Mouse (Mus musculus): ENCODE results near the gene Flt3l. TPM values are rescaled to one million over a fixed set of nuclear protein-coding genes. Genes with fewer than 3 reads are reported as not detected.
A peak's percentile ranks its signal among the peaks of the same experiment; 100 is the strongest.
"Not testable (repeated sequence)": the region's sequence is repeated elsewhere in the genome, so short reads cannot be mapped to it uniquely, and the experiment has no call there.

Gene Flt3l
- total RNA-seq, 2 experiments from 2014 or later, result 1.8 to 3.0 TPM

DNA sequence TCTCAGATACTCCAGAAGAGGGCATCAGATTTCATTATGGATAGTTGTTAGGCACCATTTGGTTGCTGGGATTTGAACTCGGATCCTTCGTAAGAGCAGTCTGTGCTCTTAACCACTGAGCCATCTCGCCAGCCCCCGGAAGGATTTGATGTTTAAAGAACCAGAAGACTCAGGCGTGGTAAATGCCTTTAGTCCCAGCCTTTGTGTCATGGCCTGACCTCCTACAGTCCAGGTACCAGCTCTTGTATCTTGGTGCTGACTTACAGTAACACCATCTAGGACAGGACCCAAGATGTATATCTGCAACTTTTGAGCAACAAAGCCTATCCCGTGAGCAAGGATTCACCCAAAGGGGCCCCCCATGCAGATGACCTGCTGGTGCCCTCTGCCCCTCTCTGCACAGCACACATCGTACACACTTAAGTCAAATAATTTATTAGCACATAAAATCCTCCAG is 11.1 kb downstream of the Flt3l start:
- no peak for DNase-seq (ENCODE audit: low spot score)

DNA sequence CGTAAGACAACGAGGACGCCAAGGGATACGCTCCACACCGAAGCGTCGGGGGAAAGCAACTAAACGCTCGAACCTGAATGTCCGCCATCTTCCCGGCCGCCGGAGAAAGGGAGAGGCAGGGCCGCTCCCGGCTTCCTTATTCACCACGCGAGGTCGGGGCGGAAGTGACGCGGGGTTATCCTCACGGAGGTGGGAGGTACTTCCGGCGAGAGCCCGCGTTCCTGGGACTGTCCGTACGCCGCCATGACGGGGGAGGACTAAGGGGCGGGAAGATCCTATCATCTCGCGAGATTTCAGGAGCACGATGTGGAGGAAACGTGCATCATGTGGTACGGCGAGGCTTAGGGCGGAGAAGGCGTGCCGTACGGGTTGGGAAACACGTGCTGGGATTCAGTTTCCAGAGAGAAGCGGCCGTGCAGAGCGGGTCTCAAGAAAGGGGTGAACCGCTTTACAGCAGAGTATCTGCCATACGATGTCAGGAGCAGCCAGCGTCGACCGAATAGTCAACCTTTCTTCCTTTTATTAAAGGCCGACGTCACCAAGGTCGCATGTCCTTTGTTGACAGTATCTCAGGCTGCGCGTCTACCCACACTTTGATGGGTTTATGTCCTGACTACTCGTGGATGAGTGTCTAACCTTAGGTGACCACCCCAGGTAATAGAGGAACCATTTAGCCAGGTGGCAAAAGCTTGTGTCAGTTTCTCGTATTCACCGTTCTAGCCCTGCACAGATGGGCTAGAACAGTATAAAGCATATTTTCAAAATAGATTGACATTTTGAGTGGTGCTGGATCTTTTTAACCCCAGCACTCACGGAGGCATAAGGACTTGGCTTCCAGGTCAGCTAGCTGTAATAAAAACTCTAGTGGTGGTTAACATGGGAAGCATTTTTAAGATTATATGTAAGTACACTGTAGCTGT is 11.7 kb downstream of the Flt3l start, which contains the start of gene Rps11:
Gene Rps11, minus strand, starts transcription at position 216 of the 920 bp plus-strand sequence.
- DNase-seq (ENCODE audit: low spot score), result peak; percentile 100

DNA sequence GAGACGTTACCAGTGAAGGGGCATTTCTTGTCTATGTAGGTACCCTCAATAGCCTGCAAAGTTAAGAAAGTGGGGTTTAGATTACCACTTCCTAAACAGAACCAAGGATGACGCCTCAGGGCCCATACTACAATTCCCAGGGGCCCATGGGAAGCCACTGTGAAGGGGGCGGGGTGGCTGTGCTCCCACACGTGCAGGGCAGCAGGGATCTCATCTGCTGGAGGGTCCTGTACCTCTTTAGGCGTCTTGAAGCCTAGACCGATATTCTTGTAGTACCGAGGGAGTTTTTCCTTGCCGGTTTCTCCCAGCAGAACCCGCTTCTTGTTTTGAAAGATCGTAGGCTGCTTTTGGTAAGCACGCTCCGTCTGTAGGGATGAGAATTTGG is 13.1 kb downstream of the Flt3l start:
- no peak for DNase-seq (ENCODE audit: low spot score)

DNA sequence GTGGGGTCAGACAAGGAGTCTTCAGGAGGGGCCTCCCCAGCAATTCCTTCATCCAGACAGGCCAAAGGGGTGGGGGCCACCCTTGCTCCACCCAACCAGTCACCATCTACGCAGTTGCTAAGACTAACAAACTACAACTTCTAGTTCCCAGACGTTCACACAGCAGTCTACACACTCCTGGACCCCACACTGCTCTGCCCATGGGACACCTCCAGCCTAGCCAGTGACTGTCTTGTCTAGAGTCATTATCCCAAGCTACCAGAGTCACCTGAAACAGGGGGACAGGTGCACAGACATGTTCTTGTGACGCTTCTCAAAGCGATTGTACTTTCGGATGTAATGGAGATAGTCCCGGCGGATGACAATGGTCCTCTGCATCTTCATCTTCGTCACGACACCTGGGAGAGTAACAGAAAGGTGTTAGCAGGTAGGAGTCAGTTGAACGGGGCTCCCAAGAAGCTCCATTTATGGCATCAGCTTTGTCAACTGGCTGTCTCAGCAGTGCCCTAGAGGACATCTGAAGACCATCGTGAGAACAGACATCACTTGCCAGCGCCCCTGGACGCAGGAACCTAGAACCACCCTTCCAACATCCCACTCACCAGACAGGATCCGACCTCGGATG is 13.6 kb downstream of the Flt3l start:
- no peak for DNase-seq (ENCODE audit: low spot score)

DNA sequence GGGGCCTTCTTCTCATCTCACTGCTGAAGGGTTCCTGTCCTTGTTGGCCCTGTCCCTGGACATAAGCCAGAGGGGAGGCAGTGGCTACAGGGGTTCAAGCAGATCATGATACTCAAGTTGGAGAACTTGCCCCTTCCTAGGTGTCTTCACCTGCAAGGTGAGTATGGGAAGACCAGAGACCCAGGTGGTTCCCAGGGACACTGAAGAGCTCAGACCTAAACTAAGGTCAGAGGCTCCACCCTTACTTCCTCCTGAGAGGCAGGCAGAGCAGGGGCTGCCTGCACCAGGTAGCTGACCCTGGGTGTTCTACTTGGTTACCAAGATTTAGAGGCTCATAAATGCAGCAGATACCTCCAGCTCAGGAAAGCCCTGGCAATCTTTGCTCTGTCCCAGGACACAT is 14.3 kb downstream of the Flt3l start:
- no peak for DNase-seq (ENCODE audit: low spot score)

DNA sequence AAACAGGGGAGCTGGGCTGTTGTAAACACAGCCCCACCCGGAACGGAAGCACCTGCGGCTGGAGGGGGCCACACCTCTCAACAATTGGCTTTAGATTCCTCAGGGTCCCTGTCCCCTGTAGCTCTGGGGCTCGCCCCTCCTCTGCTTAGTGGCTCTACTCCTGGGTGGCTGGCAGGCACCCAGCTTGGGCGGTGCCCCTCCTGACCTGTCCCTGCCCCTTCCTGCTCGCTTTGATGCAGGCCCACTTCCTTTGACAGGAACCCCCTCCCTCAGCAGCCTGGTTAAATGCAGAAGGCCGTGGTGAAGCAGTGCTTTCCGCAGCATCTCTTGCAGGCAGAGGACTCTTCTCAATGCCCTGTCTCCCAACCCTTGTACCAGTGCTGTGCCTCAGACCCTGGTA is 14.8 kb downstream of the Flt3l start:
- DNase-seq (ENCODE audit: low spot score), result peak; percentile 38

DNA sequence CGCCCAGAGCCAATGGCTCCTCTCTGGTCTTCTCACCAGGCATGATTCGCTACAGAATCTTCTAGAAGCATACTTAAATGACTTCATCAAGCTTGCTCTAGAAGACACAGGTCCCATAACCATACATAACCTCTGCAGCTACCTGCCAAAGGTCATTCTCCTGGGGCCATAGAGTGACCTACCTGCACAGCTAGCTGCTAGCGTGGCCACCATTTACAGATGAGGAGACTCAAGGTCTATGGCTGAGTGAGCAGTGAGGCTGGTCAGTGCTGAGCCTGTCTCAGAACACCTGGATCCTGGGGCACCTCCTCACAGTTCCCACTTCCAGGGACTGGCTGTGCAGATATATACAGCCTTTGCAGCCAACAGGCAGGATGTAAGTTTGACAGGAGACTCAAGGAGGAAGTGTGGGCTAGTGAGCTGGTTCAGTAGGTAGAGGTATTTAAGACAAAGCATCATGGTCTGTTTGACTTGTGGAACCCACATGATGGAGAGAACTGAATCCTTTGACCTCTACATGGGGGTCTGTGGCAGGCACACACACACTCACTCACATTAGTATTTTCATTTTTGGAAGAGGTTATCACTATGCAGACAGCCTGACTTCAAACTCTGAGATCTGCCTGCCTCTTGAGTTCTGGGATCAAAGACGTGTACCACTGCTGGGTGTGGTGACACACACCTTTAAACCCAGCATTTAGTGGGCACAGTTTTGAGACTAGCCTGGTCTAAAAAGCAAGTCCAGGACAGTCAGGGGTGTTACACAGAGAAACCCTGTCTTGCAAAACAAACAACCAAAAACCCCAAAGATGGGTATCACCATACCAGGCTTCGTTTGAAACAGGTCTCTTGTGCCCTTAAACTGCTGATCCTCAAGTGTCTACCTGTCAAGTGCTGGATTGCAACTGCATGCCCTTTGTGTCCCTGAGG is 16.2 kb downstream of the Flt3l start:
- DNase-seq (ENCODE audit: low spot score), result no peak

DNA sequence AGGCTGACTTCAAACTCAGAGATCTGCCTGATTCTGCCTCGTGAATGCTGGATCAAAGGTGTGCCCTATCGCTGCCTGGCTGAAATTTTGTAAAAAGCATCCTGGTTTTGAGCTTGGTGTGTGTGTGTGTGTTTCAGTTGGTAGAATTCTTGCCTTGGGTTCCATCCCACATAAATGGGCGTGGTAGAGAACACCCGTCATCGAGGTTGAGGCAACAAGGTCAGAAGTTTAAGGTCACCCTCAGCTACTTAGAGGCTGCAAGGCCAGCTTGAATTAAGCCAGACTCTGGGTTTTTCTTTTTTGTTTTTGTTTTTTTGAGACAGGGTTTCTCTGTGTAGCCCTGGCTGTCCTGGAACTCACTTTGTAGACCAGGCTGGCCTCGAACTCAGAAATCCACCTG is 17.9 kb downstream of the Flt3l start:
- DNase-seq (ENCODE audit: low spot score), result no peak

DNA sequence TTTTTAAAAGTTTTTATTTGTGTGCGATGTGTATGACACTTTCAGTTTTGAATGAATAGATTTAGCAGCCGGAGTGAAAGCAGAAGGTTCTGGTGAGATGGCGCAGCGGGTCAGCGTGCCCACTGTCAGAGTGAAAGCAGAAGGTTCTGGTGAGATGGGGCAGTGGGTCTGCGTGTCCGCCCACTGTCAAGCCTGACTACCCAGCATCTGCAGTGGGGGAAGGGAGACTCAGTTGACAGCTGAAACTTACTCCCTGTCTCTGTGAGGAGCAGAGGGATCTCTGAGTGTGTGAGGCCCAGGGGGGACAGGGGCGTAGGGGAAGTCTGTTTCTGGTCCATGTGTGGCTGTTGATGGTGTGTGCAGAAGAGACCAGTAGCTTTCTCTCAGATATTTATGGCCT is 18.7 kb downstream of the Flt3l start:
- DNase-seq (ENCODE audit: low spot score), result no peak

DNA sequence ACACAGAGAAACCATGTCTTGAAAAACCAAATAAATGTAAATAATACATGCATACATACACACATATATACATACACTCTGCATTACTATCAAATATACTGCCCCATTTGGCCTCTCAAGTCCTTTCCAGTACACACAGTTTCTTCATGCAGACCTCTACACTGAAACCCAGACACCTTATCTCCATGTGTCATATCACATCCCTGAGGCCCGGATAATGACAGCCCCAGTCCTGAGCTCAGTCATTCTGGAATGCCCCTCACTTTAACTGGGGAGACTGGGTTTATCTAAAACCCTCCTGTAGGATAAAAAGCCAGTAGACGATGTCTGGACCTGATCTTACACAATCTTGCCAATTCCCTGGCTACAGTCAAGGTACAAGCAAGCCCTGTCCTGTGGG is 22.8 kb downstream of the Flt3l start:
- DNase-seq (ENCODE audit: low spot score), result no peak

DNA sequence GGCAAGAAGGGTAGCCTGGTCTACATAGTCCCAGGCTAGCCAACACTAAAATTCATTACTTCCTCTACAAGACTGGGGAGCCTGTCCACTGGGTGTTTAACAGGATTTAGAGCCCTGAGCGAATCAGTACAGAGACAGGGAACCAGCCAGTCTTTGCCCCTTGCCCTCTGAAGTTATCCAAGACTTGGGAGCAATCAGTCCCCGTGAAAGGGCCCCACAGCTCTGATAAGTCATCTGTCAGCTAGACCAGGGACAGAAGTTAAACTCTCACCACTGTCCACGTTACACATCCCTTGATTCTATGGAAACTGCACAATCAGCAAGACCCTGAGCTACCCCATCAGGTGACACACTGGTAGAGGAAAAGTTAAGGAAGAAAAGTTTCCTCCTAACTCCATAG is 23.7 kb downstream of the Flt3l start:
- DNase-seq (ENCODE audit: low spot score), result no peak

DNA sequence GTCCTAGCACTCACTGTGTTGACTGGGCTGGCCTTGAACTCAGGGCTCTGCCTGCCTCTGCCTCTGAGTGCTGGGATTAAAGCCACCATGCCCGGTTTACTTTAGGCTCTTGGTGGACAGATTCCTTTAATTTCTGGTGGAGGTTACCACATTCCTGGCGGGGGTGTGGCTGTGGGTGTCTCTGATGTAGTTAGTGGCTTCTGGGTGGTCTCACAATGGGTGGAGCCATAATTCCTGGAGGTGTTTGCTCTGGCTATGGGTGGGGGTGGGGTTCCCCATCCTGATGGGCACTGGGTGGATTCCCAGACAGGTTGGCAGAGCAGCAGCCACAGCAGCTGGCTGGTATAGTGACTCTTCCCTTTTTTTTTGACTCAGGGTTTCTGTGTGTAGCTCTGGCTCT is 24.3 kb downstream of the Flt3l start:
- DNase-seq (ENCODE audit: low spot score), result no peak

DNA sequence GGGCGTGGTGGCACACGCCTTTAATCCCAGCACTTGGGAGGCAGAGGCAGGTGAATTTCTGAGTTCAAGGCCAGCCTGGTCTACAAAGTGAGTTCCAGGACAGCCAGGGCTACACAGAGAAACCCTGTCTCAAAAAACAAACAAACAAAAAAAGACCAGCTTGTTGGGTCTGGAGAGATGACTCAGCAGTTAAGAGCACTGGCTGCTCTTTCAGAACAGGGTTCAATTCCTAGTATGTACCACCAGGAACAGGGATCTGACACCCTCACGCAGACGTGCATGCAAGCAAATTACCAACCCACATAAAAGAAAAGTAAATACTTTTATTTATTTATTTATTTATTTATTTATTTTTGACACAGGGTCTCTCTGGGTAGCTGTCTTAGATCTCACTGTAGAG is 26.1 kb downstream of the Flt3l start:
- DNase-seq (ENCODE audit: low spot score), result not testable (repeated sequence)

DNA sequence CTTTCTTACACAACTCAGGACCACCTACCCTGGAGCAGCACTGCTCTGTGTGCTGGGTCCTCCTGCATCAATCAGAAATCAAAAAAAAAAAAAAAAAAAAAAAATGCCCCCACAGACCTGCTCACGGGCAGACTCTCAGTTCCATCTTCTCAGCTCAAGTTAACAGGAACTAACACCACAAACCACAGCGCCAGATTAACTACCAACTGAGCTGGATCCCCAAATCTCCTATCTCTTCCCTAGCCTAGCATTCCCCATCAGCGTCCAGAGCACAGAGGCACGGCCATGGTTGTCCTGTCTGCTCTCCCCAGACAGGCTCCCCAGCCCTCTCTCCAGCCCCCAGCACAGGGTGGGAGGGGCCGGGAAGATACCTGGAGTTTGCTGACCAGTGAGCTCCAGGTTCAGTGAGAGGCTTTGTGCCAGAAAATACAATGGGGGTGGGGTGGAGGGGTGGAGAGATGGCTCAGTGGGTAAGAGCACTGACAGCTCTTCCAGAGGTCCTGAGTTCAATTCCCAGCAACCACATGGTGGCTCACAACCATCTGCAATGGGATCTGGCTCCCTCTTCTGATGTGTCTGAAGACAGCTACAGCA is 29.1 kb downstream of the Flt3l start:
- DNase-seq (ENCODE audit: low spot score), result no peak

DNA sequence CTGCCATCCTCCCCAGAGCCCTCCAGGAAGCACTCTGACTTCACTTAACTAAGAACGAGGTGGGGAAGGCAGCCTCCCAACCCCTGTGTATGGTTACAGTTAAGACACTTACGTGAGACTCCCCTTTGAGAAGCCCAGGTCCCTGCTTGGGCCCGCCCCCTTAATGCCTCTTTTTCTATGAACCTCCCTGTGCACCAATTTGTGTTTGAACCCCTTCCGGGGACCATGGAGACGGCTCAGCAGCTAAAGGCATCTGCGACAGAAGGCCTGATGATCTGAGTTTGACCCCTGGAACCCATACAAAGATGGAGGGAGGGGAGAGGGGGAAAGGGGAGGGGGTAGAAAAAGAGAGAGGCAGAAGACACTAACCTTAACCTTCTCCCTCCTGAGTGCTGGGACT is 29.8 kb downstream of the Flt3l start:
- DNase-seq (ENCODE audit: low spot score), result no peak

DNA sequence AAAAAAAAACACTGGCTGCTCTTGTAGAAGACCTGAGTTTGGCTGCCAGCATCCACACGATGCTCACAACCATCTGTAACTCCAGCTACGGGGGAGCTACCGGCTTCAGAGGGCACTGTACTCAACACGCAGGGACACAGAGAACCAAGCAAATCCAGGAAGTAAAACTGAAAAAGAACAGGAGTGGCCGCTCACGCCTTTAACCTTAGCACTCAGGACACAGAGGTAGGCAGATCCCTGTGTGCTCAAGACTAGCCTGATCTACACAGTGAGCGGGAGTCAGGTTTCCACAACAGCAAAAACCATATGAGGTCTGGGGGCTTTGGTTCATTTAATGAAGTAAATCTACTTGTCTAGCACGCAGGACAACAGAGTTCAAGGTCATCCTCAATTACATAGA is 30.7 kb downstream of the Flt3l start:
- DNase-seq (ENCODE audit: low spot score), result no peak

DNA sequence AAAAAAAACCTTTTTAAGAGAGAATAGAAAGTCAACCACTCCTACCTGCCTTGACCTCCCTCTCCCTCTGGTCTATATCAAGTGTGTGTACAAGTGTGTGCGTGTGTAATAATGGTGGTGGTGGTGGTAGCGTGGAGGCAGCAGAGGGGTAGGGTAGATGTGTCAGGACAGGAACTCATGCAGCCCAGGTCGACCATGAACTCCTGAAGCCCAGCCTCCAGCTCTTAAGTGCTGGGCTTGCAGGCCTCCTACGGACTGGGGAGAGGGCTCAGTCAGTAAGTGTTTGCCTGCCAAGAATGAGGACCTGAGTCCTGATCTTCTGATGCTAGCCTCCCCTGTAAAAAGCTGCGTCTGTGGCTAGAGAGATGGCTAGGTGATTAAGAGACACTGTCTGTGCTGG is 31.3 kb downstream of the Flt3l start:
- no peak for DNase-seq (ENCODE audit: low spot score)

DNA sequence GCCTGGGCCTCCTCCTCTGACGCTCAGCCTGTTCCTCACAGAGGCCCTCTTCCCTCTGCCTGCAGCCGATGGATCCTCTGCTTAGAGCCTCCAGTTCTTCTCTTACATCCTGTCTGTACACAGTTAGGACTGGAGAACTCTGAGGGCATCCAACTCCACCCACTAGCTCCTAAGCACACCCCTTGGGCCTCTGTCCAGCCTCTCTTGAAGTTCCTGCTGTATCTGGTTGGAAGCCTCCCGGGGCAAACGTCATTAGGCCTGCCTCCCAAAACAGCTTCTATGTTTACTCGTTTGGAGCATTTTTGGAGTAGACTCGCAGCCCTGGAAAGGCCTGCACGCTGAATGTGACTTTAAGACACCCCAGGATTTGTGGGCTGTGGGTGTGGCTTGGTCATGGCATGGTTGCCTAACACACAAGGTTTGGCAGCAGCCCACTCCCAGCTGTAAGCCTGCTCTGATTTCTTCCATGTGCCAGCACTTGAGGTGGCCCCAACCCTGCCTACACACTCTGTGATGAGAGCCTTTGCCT is 32.5 kb downstream of the Flt3l start, which contains the start of gene Fcgrt:
Gene Fcgrt, minus strand, starts transcription at position 200 of the 529 bp plus-strand sequence.
- peak; percentile 97 for DNase-seq (ENCODE audit: low spot score)

DNA sequence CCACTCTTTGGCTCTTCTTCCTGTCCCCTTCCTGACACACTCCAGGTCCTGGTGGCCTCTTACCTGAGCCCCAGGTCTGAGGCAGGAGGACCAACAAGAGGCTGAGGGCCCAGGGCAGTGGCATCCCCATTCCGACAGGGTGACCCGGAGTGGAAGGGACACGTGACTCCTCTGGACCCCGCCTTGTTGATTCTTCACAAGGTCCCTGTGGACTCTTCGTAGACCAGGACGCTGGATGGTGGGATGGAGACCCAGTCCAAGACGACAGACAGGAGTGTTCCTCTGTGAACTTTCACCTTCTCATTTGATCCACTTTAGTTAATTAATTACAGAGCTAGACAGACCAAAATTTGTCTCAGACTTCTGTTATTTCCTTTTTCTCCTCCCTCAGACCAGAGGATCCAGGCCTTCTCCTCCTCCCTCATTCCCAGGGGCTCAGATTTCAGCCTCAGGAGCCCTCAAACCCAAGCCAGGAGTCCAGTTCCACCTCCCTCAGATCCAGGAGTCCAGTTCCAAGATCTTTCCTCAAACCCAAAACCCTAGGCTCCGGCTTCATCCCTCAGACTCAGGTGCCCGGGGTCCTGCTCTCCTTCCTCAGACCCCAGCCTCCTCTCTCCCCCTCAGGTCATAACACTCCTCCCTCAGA is 33.2 kb downstream of the Flt3l start:
- peak; percentile 46 for DNase-seq (ENCODE audit: low spot score)

DNA sequence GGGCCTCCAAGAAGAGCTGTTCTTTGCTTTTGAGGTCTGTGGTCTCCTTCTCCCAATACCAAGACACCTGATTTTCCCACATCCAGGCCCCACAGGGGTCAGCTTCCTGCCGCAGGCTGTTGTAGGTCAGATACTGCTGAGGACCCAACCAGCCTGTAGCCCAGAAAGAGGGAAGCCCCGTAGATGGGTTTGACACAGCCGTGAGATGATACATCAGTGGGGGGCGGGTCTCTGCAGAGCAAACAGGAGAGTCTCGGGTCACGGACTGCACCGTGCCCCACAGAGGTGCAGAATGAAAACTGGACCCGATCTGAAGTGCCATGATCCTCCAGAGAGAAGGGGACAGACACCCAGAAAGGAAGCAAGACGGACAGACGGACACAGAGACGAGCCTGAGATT is 33.8 kb downstream of the Flt3l start:
- no peak for DNase-seq (ENCODE audit: low spot score)

DNA sequence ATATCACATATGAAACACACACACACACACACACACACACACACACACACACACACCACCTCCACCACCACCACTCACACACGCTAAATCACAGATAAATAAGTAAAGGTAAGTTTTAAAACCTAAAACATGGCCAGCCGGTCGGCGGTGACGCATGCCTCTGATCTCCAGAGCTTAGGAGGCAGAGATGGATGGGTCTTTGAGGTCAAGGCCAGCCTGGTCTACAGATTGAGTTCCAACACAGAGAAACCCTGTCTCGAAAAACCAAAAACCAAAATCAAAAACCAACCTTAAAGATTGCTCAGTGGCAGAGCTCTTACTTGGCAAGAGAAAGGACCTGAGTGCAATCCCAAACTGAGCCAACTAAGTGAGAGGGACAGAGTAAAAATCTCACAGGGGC is 36.2 kb downstream of the Flt3l start:
- no peak for DNase-seq (ENCODE audit: low spot score)

Measured in gastrocnemius, adult 18-20 months (tissue).